In genomic region chr8:45844911-45845481, GRCm38 (mm10) we compare ENCODE assay signal across 8 mouse cellular contexts. TPM values are rescaled to one million over a fixed set of nuclear protein-coding genes. Genes with fewer than 3 reads are reported as not detected.
A peak's percentile ranks its signal among the peaks of the same experiment; 100 is the strongest.
DNase-seq lines count a peak whose midpoint lies in the region; ATAC-seq lines count a peak whose summit lies in the region.

No protein-coding gene starts in this region.

- H3K9ac ChIP-seq in hindbrain, embryonic 13.5 days, result no peak overlapping the region
- no peak overlapping the region for H3K9ac ChIP-seq in hindbrain, embryonic 12.5 days
- H3K9ac ChIP-seq in intestine, embryonic 15.5 days, result no peak overlapping the region
- no peak overlapping the region for H3K9ac ChIP-seq in liver, embryonic 12.5 days

- 0 out of 2 replicates have a peak, but pooled peaks cover 3% of the 10 kb centered on the region for H3K9me3 ChIP-seq in hindbrain, embryonic 13.5 days
- H3K9me3 ChIP-seq in hindbrain, embryonic 12.5 days (replicated peaks), result no peaks in the 10 kb centered on the region
- H3K9me3 ChIP-seq in intestine, embryonic 15.5 days, result no peaks in the 10 kb centered on the region
- no peaks in the 10 kb centered on the region for H3K9me3 ChIP-seq in liver, embryonic 12.5 days (replicated peaks)

- peaks cover 22% of the 10 kb centered on the region for H3K4me1 ChIP-seq in hindbrain, embryonic 13.5 days (replicated peaks)
- peaks cover 16% of the 10 kb centered on the region for H3K4me1 ChIP-seq in hindbrain, embryonic 12.5 days
- H3K4me1 ChIP-seq in intestine, embryonic 15.5 days (replicated peaks), result no peaks in the 10 kb centered on the region
- no peaks in the 10 kb centered on the region for H3K4me1 ChIP-seq in liver, embryonic 12.5 days

- no peaks in the 10 kb centered on the region for H3K27me3 ChIP-seq in hindbrain, embryonic 13.5 days
- H3K27me3 ChIP-seq in hindbrain, embryonic 12.5 days, result no peaks in the 10 kb centered on the region
- no peaks in the 10 kb centered on the region for H3K27me3 ChIP-seq in intestine, embryonic 15.5 days (replicated peaks)
- H3K27me3 ChIP-seq in liver, embryonic 12.5 days (replicated peaks), result no peaks in the 10 kb centered on the region

- peak; percentile 9 for DNase-seq in right cerebral cortex, adult 18-20 months
- DNase-seq in right cerebral cortex, postnatal 36 days (ENCODE audit: low spot score in 2 of 2), result no peak
- DNase-seq in layer of hippocampus, postnatal 36 days, result no peak
- DNase-seq in layer of hippocampus, adult 9-11 months, result no peak

- no peak overlapping the region for H3K4me2 ChIP-seq in hindbrain, embryonic 13.5 days
- H3K4me2 ChIP-seq in hindbrain, embryonic 12.5 days (replicated peaks), result no peak overlapping the region
- no peak overlapping the region for H3K4me2 ChIP-seq in intestine, embryonic 15.5 days (replicated peaks)
- H3K4me2 ChIP-seq in liver, embryonic 12.5 days, result no peak overlapping the region

- no peaks in the 10 kb centered on the region for H3K36me3 ChIP-seq in hindbrain, embryonic 13.5 days
- no peaks in the 10 kb centered on the region for H3K36me3 ChIP-seq in hindbrain, embryonic 12.5 days
- no peaks in the 10 kb centered on the region for H3K36me3 ChIP-seq in intestine, embryonic 15.5 days
- H3K36me3 ChIP-seq in liver, embryonic 12.5 days, result no peaks in the 10 kb centered on the region

- WGBS in hindbrain, embryonic 13.5 days, result 72% methylated on average over 14 of the region's 14 CpGs
- WGBS in hindbrain, embryonic 12.5 days, result 80% methylated on average over 14 of the region's 14 CpGs
- 38% methylated on average over 14 of the region's 14 CpGs for WGBS in intestine, embryonic 15.5 days
- WGBS in liver, embryonic 12.5 days (ENCODE audit: insufficient replicate concordance), result 50% methylated on average over 14 of the region's 14 CpGs

- H3K4me3 ChIP-seq in hindbrain, embryonic 13.5 days, result no peak overlapping the region
- H3K4me3 ChIP-seq in hindbrain, embryonic 12.5 days, result no peak overlapping the region
- H3K4me3 ChIP-seq in intestine, embryonic 15.5 days (replicated peaks), result no peak overlapping the region
- H3K4me3 ChIP-seq in liver, embryonic 12.5 days, result no peak overlapping the region

- H3K27ac ChIP-seq in hindbrain, embryonic 13.5 days, result peak overlapping the region; percentile 56
- no peak overlapping the region for H3K27ac ChIP-seq in hindbrain, embryonic 12.5 days
- H3K27ac ChIP-seq in intestine, embryonic 15.5 days, result peak overlapping the region; percentile 5; the same call in 1 of the 2 replicates
- no peak overlapping the region for H3K27ac ChIP-seq in liver, embryonic 12.5 days

- ATAC-seq in hindbrain, embryonic 13.5 days (ENCODE audit: low FRiP score), result 0 out of 2 replicates have a peak, but pooled peaks have one; percentile 13
- ATAC-seq in hindbrain, embryonic 12.5 days (ENCODE audit: low FRiP score), result no peak
- ATAC-seq in intestine, embryonic 15.5 days, result no peak
- no peak for ATAC-seq in liver, embryonic 12.5 days

RNA-seq across cellular contexts. Expression of gene Pdlim3, which starts 40.3 kb away (rescaled TPM):
- polyA plus RNA-seq in hindbrain, embryonic 13.5 days (2015; fragmentation: Nextera tagmentation; extraction: Ambion mirVana), result 18.1 and 20.0 TPM in 2 replicates
- polyA plus RNA-seq in hindbrain, embryonic 12.5 days (2016; fragmentation: Nextera tagmentation; extraction: Ambion mirVana), result 5.7 and 8.0 TPM in 2 replicates
- polyA plus RNA-seq in intestine, embryonic 15.5 days (2015; fragmentation: Nextera tagmentation; extraction: Ambion mirVana), result 80.7 and 80.9 TPM in 2 replicates
- 1 to 10 TPM; 1.1 to 1.4 TPM for total RNA-seq in layer of hippocampus, postnatal 36 days (2021)
- polyA plus RNA-seq in liver, embryonic 12.5 days (2016; fragmentation: Nextera tagmentation; extraction: Ambion mirVana), result 2.1 and 3.7 TPM in 2 replicates

Comparison
In these comparisons a context has a peak if more than half of its experiments do, and no peak if none do; other contexts are left out.
1. H3K27ac ChIP-seq: peak in hindbrain, embryonic 13.5 days (single experiment) and intestine, embryonic 15.5 days (single experiment); none in hindbrain, embryonic 12.5 days (single experiment) and liver, embryonic 12.5 days (single experiment).